Comparison of ENCODE assay signal across 15 mouse cellular contexts in the genomic region with DNA sequence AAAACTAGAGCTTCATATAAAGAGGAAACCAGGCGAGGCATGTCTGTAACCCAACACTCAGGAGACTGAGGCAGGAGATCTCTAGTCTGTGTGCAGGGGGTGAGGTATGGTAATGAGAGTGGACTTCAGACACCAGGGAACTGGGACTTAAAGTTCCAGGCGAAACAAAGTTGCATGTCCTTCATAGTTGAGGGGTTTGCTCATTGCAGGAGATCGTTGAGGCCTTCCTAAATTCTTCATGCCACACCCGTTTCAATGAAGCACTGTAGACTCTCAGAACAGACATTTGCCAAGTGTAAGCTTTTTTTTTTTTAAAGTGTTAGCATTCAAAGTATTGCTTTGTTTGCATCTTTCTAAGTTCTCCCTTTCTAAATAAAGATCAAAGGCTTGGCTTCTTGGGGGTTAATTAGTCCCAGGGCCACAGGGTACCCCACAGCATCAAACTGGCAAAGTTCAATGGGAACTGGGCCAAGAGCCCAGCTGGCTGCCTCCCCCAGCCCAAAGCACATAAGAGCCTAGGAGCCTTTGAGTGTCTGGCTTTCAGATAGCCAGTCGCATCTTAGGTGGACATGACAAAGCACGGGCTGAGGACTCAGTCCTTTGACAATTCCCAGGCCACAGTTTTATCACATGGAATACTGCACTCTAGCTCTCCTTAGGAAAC. TPM values are rescaled to one million over a fixed set of nuclear protein-coding genes. Genes with fewer than 3 reads are reported as not detected.
A peak's percentile ranks its signal among the peaks of the same experiment; 100 is the strongest.
DNase-seq lines count a peak whose midpoint lies in the region; ATAC-seq lines count a peak whose summit lies in the region.
"Had no signal": no experiment of that assay in that cellular context is flagged by ENCODE, and none has a peak within 500 bp of the region (broad histone marks: within the 10 kb centered on the region; RNA-seq: fewer than 3 reads in every experiment).

No protein-coding gene starts in this region.

- ATAC-seq in heart, embryonic 12.5 days (ENCODE audit: insufficient number of reproducible peaks, low FRiP score) = no peak
- no peak for ATAC-seq in midbrain, embryonic 11.5 days (ENCODE audit: low FRiP score)
- no peak for ATAC-seq in midbrain, embryonic 15.5 days (replicated peaks)
- ATAC-seq in hindbrain, embryonic 15.5 days (ENCODE audit: low FRiP score, low read depth) = no peak
- no peak for ATAC-seq in liver, embryonic 11.5 days (replicated peaks; ENCODE audit: low FRiP score)
- ATAC-seq: CD4-positive, CD25-positive, alpha-beta regulatory T cell, adult 4 months; liver, postnatal 0 days had no signal

- no peak overlapping the region for H3K9ac ChIP-seq in heart, embryonic 12.5 days
- no peak overlapping the region for H3K9ac ChIP-seq in midbrain, embryonic 11.5 days (ENCODE audit: low read length)
- no peak overlapping the region for H3K9ac ChIP-seq in midbrain, embryonic 15.5 days
- no peak overlapping the region for H3K9ac ChIP-seq in hindbrain, embryonic 15.5 days
- H3K9ac ChIP-seq in liver, embryonic 11.5 days (ENCODE audit: low read depth, low read length) = no peak overlapping the region
- H3K9ac ChIP-seq: liver, postnatal 0 days had no signal

- H3K36me3 ChIP-seq in heart, embryonic 12.5 days = no peaks in the 10 kb centered on the region
- H3K36me3 ChIP-seq in midbrain, embryonic 11.5 days (ENCODE audit: control insufficient read depth, insufficient read depth, low read length) = no peaks in the 10 kb centered on the region; the same call in 1 of the 2 replicates
- no peaks in the 10 kb centered on the region for H3K36me3 ChIP-seq in midbrain, embryonic 15.5 days (replicated peaks)
- H3K36me3 ChIP-seq in hindbrain, embryonic 15.5 days = no peaks in the 10 kb centered on the region
- no peaks in the 10 kb centered on the region for H3K36me3 ChIP-seq in liver, embryonic 11.5 days (ENCODE audit: control insufficient read depth, insufficient read depth, low read length)

- no peaks in the 10 kb centered on the region for H3K27me3 ChIP-seq in heart, embryonic 12.5 days (replicated peaks)
- no peaks in the 10 kb centered on the region for H3K27me3 ChIP-seq in midbrain, embryonic 11.5 days (ENCODE audit: control insufficient read depth, insufficient read depth, low read length)
- H3K27me3 ChIP-seq in midbrain, embryonic 15.5 days (replicated peaks) = no peaks in the 10 kb centered on the region
- no peaks in the 10 kb centered on the region for H3K27me3 ChIP-seq in hindbrain, embryonic 15.5 days
- H3K27me3 ChIP-seq in liver, embryonic 11.5 days (replicated peaks; ENCODE audit: control insufficient read depth, insufficient read depth, low read length) = peaks cover 31% of the 10 kb centered on the region

- H3K9me3 ChIP-seq in heart, embryonic 12.5 days (replicated peaks) = no peaks in the 10 kb centered on the region
- H3K9me3 ChIP-seq in midbrain, embryonic 11.5 days (ENCODE audit: control insufficient read depth, low read length) = no peaks in the 10 kb centered on the region
- no peaks in the 10 kb centered on the region for H3K9me3 ChIP-seq in midbrain, embryonic 15.5 days
- no peaks in the 10 kb centered on the region for H3K9me3 ChIP-seq in hindbrain, embryonic 15.5 days
- H3K9me3 ChIP-seq in liver, embryonic 11.5 days (ENCODE audit: control insufficient read depth, low read length) = no peaks in the 10 kb centered on the region

- no peak overlapping the region for H3K4me2 ChIP-seq in heart, embryonic 12.5 days
- H3K4me2 ChIP-seq in midbrain, embryonic 11.5 days = no peak overlapping the region
- H3K4me2 ChIP-seq in midbrain, embryonic 15.5 days = no peak overlapping the region
- no peak overlapping the region for H3K4me2 ChIP-seq in hindbrain, embryonic 15.5 days
- H3K4me2 ChIP-seq in liver, embryonic 11.5 days = no peak overlapping the region

- H3K27ac ChIP-seq in heart, embryonic 12.5 days (ENCODE audit: poor library complexity, severe bottlenecking) = no peak overlapping the region
- H3K27ac ChIP-seq in midbrain, embryonic 11.5 days (ENCODE audit: low read depth, low read length) = peak overlapping the region; percentile 30; the same call in 1 of the 2 replicates
- no peak overlapping the region; the same call in 1 of the 2 replicates for H3K27ac ChIP-seq in midbrain, embryonic 15.5 days
- H3K27ac ChIP-seq in hindbrain, embryonic 15.5 days (replicated peaks) = peak overlapping the region; percentile 10; the same call in 1 of the 2 replicates
- no peak overlapping the region for H3K27ac ChIP-seq in liver, embryonic 11.5 days (ENCODE audit: low read depth, low read length)

- WGBS in heart, embryonic 12.5 days = 46% methylated on average over 6 of the region's 6 CpGs
- WGBS in midbrain, embryonic 11.5 days = 54% methylated on average over 6 of the region's 6 CpGs
- 36% methylated on average over 6 of the region's 6 CpGs for WGBS in midbrain, embryonic 15.5 days
- WGBS in hindbrain, embryonic 15.5 days = 41% methylated on average over 6 of the region's 6 CpGs
- whole genome bisulfite sequencing in liver, embryonic 11.5 days = 60% methylated on average over 6 of the region's 6 CpGs

- peaks cover 38% of the 10 kb centered on the region for H3K4me1 ChIP-seq in heart, embryonic 12.5 days (replicated peaks)
- peaks cover 28% of the 10 kb centered on the region for H3K4me1 ChIP-seq in midbrain, embryonic 11.5 days (ENCODE audit: control insufficient read depth, insufficient read depth, low read length)
- H3K4me1 ChIP-seq in midbrain, embryonic 15.5 days = peaks cover 49% of the 10 kb centered on the region
- H3K4me1 ChIP-seq in hindbrain, embryonic 15.5 days (replicated peaks) = peaks cover 49% of the 10 kb centered on the region
- peaks cover 8% of the 10 kb centered on the region for H3K4me1 ChIP-seq in liver, embryonic 11.5 days (replicated peaks; ENCODE audit: control insufficient read depth, insufficient read depth, low read length)

- DNase-seq in heart, adult 11 months = peak; percentile 80
- no peak for DNase-seq in midbrain, embryonic 11.5 days (ENCODE audit: low spot score, missing footprints)
- DNase-seq in layer of hippocampus, adult 9-10 months (ENCODE audit: low spot score) = no peak
- DNase-seq in liver, embryonic 11.5 days (ENCODE audit: low spot score) = no peak
- DNase-seq in cerebellum, postnatal 25 days = no peak
- DNase-seq: adrenal gland, postnatal 36 days; cerebellum, adult 9-10 months; kidney, adult 8-10 months; liver, postnatal 0 days; right cerebral cortex, adult 18-20 months; thymus, postnatal 14 days had no signal

- no peak overlapping the region for H3K4me3 ChIP-seq in heart, embryonic 12.5 days
- no peak overlapping the region for H3K4me3 ChIP-seq in midbrain, embryonic 11.5 days (ENCODE audit: low read depth, low read length)
- no peak overlapping the region for H3K4me3 ChIP-seq in midbrain, embryonic 15.5 days
- no peak overlapping the region for H3K4me3 ChIP-seq in hindbrain, embryonic 15.5 days
- H3K4me3 ChIP-seq in liver, embryonic 11.5 days (ENCODE audit: low read depth, low read length) = no peak overlapping the region

RNA-seq across cellular contexts. Expression of a gene that starts 1.7 kb away (rescaled TPM):
- polyA plus RNA-seq in heart, embryonic 12.5 days (2016; fragmentation: Nextera tagmentation; extraction: Ambion mirVana) = 26.8 and 28.2 TPM in 2 replicates
- 44.9 and 49.3 TPM in 2 replicates for polyA plus RNA-seq in midbrain, embryonic 11.5 days (2014; fragmentation: Nextera tagmentation; extraction: Ambion mirVana)
- 21.0 and 21.2 TPM in 2 replicates for polyA plus RNA-seq in midbrain, embryonic 15.5 days (2015; fragmentation: Nextera tagmentation; extraction: Ambion mirVana)
- 18.7 and 25.1 TPM in 2 replicates for polyA plus RNA-seq in hindbrain, embryonic 15.5 days (2015; fragmentation: Nextera tagmentation; extraction: Ambion mirVana)
- polyA plus RNA-seq in liver, embryonic 11.5 days (2014; fragmentation: Nextera tagmentation; extraction: Ambion mirVana) = 12.4 and 12.6 TPM in 2 replicates

RNA-seq across cellular contexts. Expression of a gene that starts 14.3 kb away (rescaled TPM):
- polyA plus RNA-seq in heart, embryonic 12.5 days (2016; fragmentation: Nextera tagmentation; extraction: Ambion mirVana) = 17.0 and 17.4 TPM in 2 replicates
- 25.5 and 28.4 TPM in 2 replicates for polyA plus RNA-seq in midbrain, embryonic 11.5 days (2014; fragmentation: Nextera tagmentation; extraction: Ambion mirVana)
- polyA plus RNA-seq in midbrain, embryonic 15.5 days (2015; fragmentation: Nextera tagmentation; extraction: Ambion mirVana) = 46.3 and 53.6 TPM in 2 replicates
- polyA plus RNA-seq in hindbrain, embryonic 15.5 days (2015; fragmentation: Nextera tagmentation; extraction: Ambion mirVana) = 41.3 and 47.1 TPM in 2 replicates
- 20.6 and 22.8 TPM in 2 replicates for polyA plus RNA-seq in liver, embryonic 11.5 days (2014; fragmentation: Nextera tagmentation; extraction: Ambion mirVana)

RNA-seq across cellular contexts. Expression of a gene that starts 26.1 kb away (rescaled TPM):
- polyA plus RNA-seq in heart, embryonic 12.5 days (2016; fragmentation: Nextera tagmentation; extraction: Ambion mirVana) = 1.0 TPM in 1 of 2 replicates, not detected in the other
- 0.51 and 1.1 TPM in 2 replicates for polyA plus RNA-seq in midbrain, embryonic 11.5 days (2014; fragmentation: Nextera tagmentation; extraction: Ambion mirVana)
- 0.88 and 2.6 TPM in 2 replicates for polyA plus RNA-seq in midbrain, embryonic 15.5 days (2015; fragmentation: Nextera tagmentation; extraction: Ambion mirVana)
- polyA plus RNA-seq in hindbrain, embryonic 15.5 days (2015; fragmentation: Nextera tagmentation; extraction: Ambion mirVana) = 0.59 and 3.5 TPM in 2 replicates
- polyA plus RNA-seq in liver, embryonic 11.5 days (2014; fragmentation: Nextera tagmentation; extraction: Ambion mirVana) = 2.9 and 3.5 TPM in 2 replicates
- polyA plus RNA-seq: CD4-positive, CD25-positive, alpha-beta regulatory T cell, adult 4 months had no signal

RNA-seq across cellular contexts. Expression of a gene that starts 33.0 kb away (rescaled TPM):
- polyA plus RNA-seq in heart, embryonic 12.5 days (2016; fragmentation: Nextera tagmentation; extraction: Ambion mirVana) = 541 and 562 TPM in 2 replicates
- polyA plus RNA-seq in midbrain, embryonic 11.5 days (2014; fragmentation: Nextera tagmentation; extraction: Ambion mirVana) = 234 and 271 TPM in 2 replicates
- polyA plus RNA-seq in midbrain, embryonic 15.5 days (2015; fragmentation: Nextera tagmentation; extraction: Ambion mirVana) = 389 and 418 TPM in 2 replicates
- polyA plus RNA-seq in hindbrain, embryonic 15.5 days (2015; fragmentation: Nextera tagmentation; extraction: Ambion mirVana) = 499 and 517 TPM in 2 replicates
- polyA plus RNA-seq in liver, embryonic 11.5 days (2014; fragmentation: Nextera tagmentation; extraction: Ambion mirVana) = 311 and 331 TPM in 2 replicates

Comparison
In these comparisons a context has a peak if more than half of its experiments do, and no peak if none do; other contexts are left out.
1. H3K27ac ChIP-seq: peak in midbrain, embryonic 11.5 days (single experiment) and hindbrain, embryonic 15.5 days (single experiment); none in heart, embryonic 12.5 days (single experiment), midbrain, embryonic 15.5 days (single experiment) and liver, embryonic 11.5 days (single experiment).